Mouse (Mus musculus): ENCODE data around the gene Ip6k2. TPM values are rescaled to one million over a fixed set of nuclear protein-coding genes. Genes with fewer than 3 reads are reported as not detected.

Gene Ip6k2
- polyA plus RNA-seq, 1 experiment from 2014 or later, result 256 TPM

GRCm38 (mm10) chr9:108750616-108751015, 33.0 kb upstream of the Ip6k2 start:
- H3K27me3 ChIP-seq (ENCODE audit: control insufficient read depth, insufficient read depth, low read length), result no peaks in the 10 kb centered on the region
- ATAC-seq (ENCODE audit: low FRiP score, low TSS enrichment), result no peak
- H3K36me3 ChIP-seq (ENCODE audit: control insufficient read depth, insufficient read depth, low read length), result peaks cover 41% of the 10 kb centered on the region
- H3K9me3 ChIP-seq (ENCODE audit: control insufficient read depth, low read length), result no peaks in the 10 kb centered on the region
- no peak overlapping the region for H3K9ac ChIP-seq (replicated peaks; ENCODE audit: low read length)
- H3K4me2 ChIP-seq (ENCODE audit: low read length), result no peak overlapping the region
- H3K4me1 ChIP-seq (ENCODE audit: control insufficient read depth, insufficient read depth, low read length), result no peaks in the 10 kb centered on the region
- no peak overlapping the region for H3K27ac ChIP-seq (replicated peaks; ENCODE audit: low read depth, low read length)
- WGBS, result 89% methylated on average over 11 of the region's 11 CpGs
- no peak overlapping the region for H3K4me3 ChIP-seq (replicated peaks; ENCODE audit: low read depth, low read length)
- DNase-seq, result no peak

GRCm38 (mm10) chr9:108752142-108752920, 31.3 kb upstream of the Ip6k2 start:
- Histone ChIP-seq H3K4me1 (ENCODE audit: control insufficient read depth, insufficient read depth, low read length) (no peaks in the 10 kb centered on the region), H3K9me3 (ENCODE audit: control insufficient read depth, low read length) (no peaks in the 10 kb centered on the region), H3K27me3 (ENCODE audit: control insufficient read depth, insufficient read depth, low read length) (no peaks in the 10 kb centered on the region), H3K36me3 (ENCODE audit: control insufficient read depth, insufficient read depth, low read length) (peaks cover 24% of the 10 kb centered on the region), H3K9ac (replicated peaks; ENCODE audit: low read length) (no peak overlapping the region), H3K4me3 (replicated peaks; ENCODE audit: low read depth, low read length) (no peak overlapping the region), H3K27ac (replicated peaks; ENCODE audit: low read depth, low read length) (no peak overlapping the region), H3K4me2 (ENCODE audit: low read length) (no peak overlapping the region)
- ATAC-seq (ENCODE audit: low FRiP score, low TSS enrichment) (no peak), DNase-seq (no peak)
- WGBS, result 88% methylated on average over 11 of the region's 11 CpGs

GRCm38 (mm10) chr9:108753326-108753725, 30.3 kb upstream of the Ip6k2 start:
- DNase-seq (peak; percentile 77), ATAC-seq (ENCODE audit: low FRiP score, low TSS enrichment) (no peak)
- Histone ChIP-seq H3K4me1 (ENCODE audit: control insufficient read depth, insufficient read depth, low read length) (no peaks in the 10 kb centered on the region), H3K27ac (replicated peaks; ENCODE audit: low read depth, low read length) (no peak overlapping the region), H3K4me2 (ENCODE audit: low read length) (no peak overlapping the region), H3K9ac (replicated peaks; ENCODE audit: low read length) (no peak overlapping the region), H3K36me3 (ENCODE audit: control insufficient read depth, insufficient read depth, low read length) (peaks cover 15% of the 10 kb centered on the region), H3K9me3 (ENCODE audit: control insufficient read depth, low read length) (no peaks in the 10 kb centered on the region), H3K4me3 (replicated peaks; ENCODE audit: low read depth, low read length) (no peak overlapping the region), H3K27me3 (ENCODE audit: control insufficient read depth, insufficient read depth, low read length) (no peaks in the 10 kb centered on the region)
- 60% methylated on average over 9 of the region's 9 CpGs for WGBS

GRCm38 (mm10) chr9:108753976-108754375, 29.6 kb upstream of the Ip6k2 start:
- DNase-seq (no peak), ATAC-seq (ENCODE audit: low FRiP score, low TSS enrichment) (no peak)
- WGBS, result 89% methylated on average over 3 of the region's 3 CpGs
- Histone ChIP-seq H3K4me3 (replicated peaks; ENCODE audit: low read depth, low read length) (no peak overlapping the region), H3K27me3 (ENCODE audit: control insufficient read depth, insufficient read depth, low read length) (no peaks in the 10 kb centered on the region), H3K4me1 (ENCODE audit: control insufficient read depth, insufficient read depth, low read length) (no peaks in the 10 kb centered on the region), H3K27ac (replicated peaks; ENCODE audit: low read depth, low read length) (no peak overlapping the region), H3K36me3 (ENCODE audit: control insufficient read depth, insufficient read depth, low read length) (peaks cover 9% of the 10 kb centered on the region), H3K9me3 (ENCODE audit: control insufficient read depth, low read length) (no peaks in the 10 kb centered on the region), H3K9ac (replicated peaks; ENCODE audit: low read length) (no peak overlapping the region), H3K4me2 (ENCODE audit: low read length) (no peak overlapping the region)

- H3K36me3 ChIP-seq (ENCODE audit: control insufficient read depth, insufficient read depth, low read length), result 0 out of 2 replicates have a peak, but pooled peaks cover 5% of the 10 kb centered on the region
- ATAC-seq (ENCODE audit: low FRiP score, low TSS enrichment) (no peak), DNase-seq (no peak)
- no peak overlapping the region for H3K27ac ChIP-seq (replicated peaks; ENCODE audit: low read depth, low read length)
- no peaks in the 10 kb centered on the region for H3K4me1 ChIP-seq (ENCODE audit: control insufficient read depth, insufficient read depth, low read length)
- no peaks in the 10 kb centered on the region for H3K27me3 ChIP-seq (ENCODE audit: control insufficient read depth, insufficient read depth, low read length)
- WGBS, result 90% methylated on average over 5 of the region's 5 CpGs
- H3K9ac ChIP-seq (replicated peaks; ENCODE audit: low read length), result no peak overlapping the region
- H3K4me2 ChIP-seq (ENCODE audit: low read length), result no peak overlapping the region
- H3K4me3 ChIP-seq (replicated peaks; ENCODE audit: low read depth, low read length), result no peak overlapping the region
- H3K9me3 ChIP-seq (ENCODE audit: control insufficient read depth, low read length), result no peaks in the 10 kb centered on the region
Observed at GRCm38 (mm10) chr9:108754423-108754822, 29.2 kb upstream of the Ip6k2 start.

- Histone ChIP-seq H3K4me3 (replicated peaks; ENCODE audit: low read depth, low read length) (no peak overlapping the region), H3K4me2 (ENCODE audit: low read length) (no peak overlapping the region), H3K27me3 (ENCODE audit: control insufficient read depth, insufficient read depth, low read length) (no peaks in the 10 kb centered on the region), H3K9ac (replicated peaks; ENCODE audit: low read length) (no peak overlapping the region), H3K27ac (replicated peaks; ENCODE audit: low read depth, low read length) (no peak overlapping the region), H3K4me1 (ENCODE audit: control insufficient read depth, insufficient read depth, low read length) (no peaks in the 10 kb centered on the region), H3K9me3 (ENCODE audit: control insufficient read depth, low read length) (no peaks in the 10 kb centered on the region), H3K36me3 (ENCODE audit: control insufficient read depth, insufficient read depth, low read length) (no peaks in the 10 kb centered on the region)
- WGBS, result 74% methylated on average over 6 of the region's 6 CpGs
- DNase-seq, result no peak
- no peak for ATAC-seq (ENCODE audit: low FRiP score, low TSS enrichment)
Observed at GRCm38 (mm10) chr9:108757406-108757805, 26.2 kb upstream of the Ip6k2 start.

GRCm38 (mm10) chr9:108759121-108759520, 24.5 kb upstream of the Ip6k2 start:
- H3K36me3 ChIP-seq (ENCODE audit: control insufficient read depth, insufficient read depth, low read length), result no peaks in the 10 kb centered on the region
- H3K9ac ChIP-seq (replicated peaks; ENCODE audit: low read length), result no peak overlapping the region
- H3K27ac ChIP-seq (replicated peaks; ENCODE audit: low read depth, low read length), result no peak overlapping the region
- H3K9me3 ChIP-seq (ENCODE audit: control insufficient read depth, low read length), result no peaks in the 10 kb centered on the region
- H3K27me3 ChIP-seq (ENCODE audit: control insufficient read depth, insufficient read depth, low read length), result no peaks in the 10 kb centered on the region
- WGBS, result 97% methylated on average over 20 of the region's 20 CpGs
- DNase-seq (no peak), ATAC-seq (ENCODE audit: low FRiP score, low TSS enrichment) (no peak)
- H3K4me2 ChIP-seq (ENCODE audit: low read length), result no peak overlapping the region
- no peak overlapping the region for H3K4me3 ChIP-seq (replicated peaks; ENCODE audit: low read depth, low read length)
- H3K4me1 ChIP-seq (ENCODE audit: control insufficient read depth, insufficient read depth, low read length), result no peaks in the 10 kb centered on the region

- DNase-seq (peak; percentile 36), ATAC-seq (ENCODE audit: low FRiP score, low TSS enrichment) (no peak)
- no peak overlapping the region for H3K4me3 ChIP-seq (replicated peaks; ENCODE audit: low read depth, low read length)
- no peaks in the 10 kb centered on the region for H3K36me3 ChIP-seq (ENCODE audit: control insufficient read depth, insufficient read depth, low read length)
- no peaks in the 10 kb centered on the region for H3K9me3 ChIP-seq (ENCODE audit: control insufficient read depth, low read length)
- no peak overlapping the region for H3K4me2 ChIP-seq (ENCODE audit: low read length)
- no peak overlapping the region for H3K27ac ChIP-seq (replicated peaks; ENCODE audit: low read depth, low read length)
- no peak overlapping the region for H3K9ac ChIP-seq (replicated peaks; ENCODE audit: low read length)
- 65% methylated on average over 2 of the region's 2 CpGs for WGBS
- no peaks in the 10 kb centered on the region for H3K27me3 ChIP-seq (ENCODE audit: control insufficient read depth, insufficient read depth, low read length)
- H3K4me1 ChIP-seq (ENCODE audit: control insufficient read depth, insufficient read depth, low read length), result no peaks in the 10 kb centered on the region
Observed at GRCm38 (mm10) chr9:108759805-108760204, 23.8 kb upstream of the Ip6k2 start.

GRCm38 (mm10) chr9:108761561-108761960, 22.0 kb upstream of the Ip6k2 start:
- DNase-seq (no peak), ATAC-seq (ENCODE audit: low FRiP score, low TSS enrichment) (no peak)
- no peak overlapping the region for H3K4me3 ChIP-seq (replicated peaks; ENCODE audit: low read depth, low read length)
- H3K9ac ChIP-seq (replicated peaks; ENCODE audit: low read length), result no peak overlapping the region
- H3K36me3 ChIP-seq (ENCODE audit: control insufficient read depth, insufficient read depth, low read length), result no peaks in the 10 kb centered on the region
- H3K9me3 ChIP-seq (ENCODE audit: control insufficient read depth, low read length), result no peaks in the 10 kb centered on the region
- H3K27ac ChIP-seq (replicated peaks; ENCODE audit: low read depth, low read length), result no peak overlapping the region
- H3K4me2 ChIP-seq (ENCODE audit: low read length), result no peak overlapping the region
- no peaks in the 10 kb centered on the region for H3K4me1 ChIP-seq (ENCODE audit: control insufficient read depth, insufficient read depth, low read length)
- no peaks in the 10 kb centered on the region for H3K27me3 ChIP-seq (ENCODE audit: control insufficient read depth, insufficient read depth, low read length)
